Mouse (Mus musculus): ENCODE data around the gene Nup153. TPM values are rescaled to one million over a fixed set of nuclear protein-coding genes. Genes with fewer than 3 reads are reported as not detected.
A peak's percentile ranks its signal among the peaks of the same experiment; 100 is the strongest.

Gene Nup153
- polyA plus RNA-seq (2017; shearing (Covaris generic)): 10 to 100 TPM; 49.3 to 55.8 TPM

DNA sequence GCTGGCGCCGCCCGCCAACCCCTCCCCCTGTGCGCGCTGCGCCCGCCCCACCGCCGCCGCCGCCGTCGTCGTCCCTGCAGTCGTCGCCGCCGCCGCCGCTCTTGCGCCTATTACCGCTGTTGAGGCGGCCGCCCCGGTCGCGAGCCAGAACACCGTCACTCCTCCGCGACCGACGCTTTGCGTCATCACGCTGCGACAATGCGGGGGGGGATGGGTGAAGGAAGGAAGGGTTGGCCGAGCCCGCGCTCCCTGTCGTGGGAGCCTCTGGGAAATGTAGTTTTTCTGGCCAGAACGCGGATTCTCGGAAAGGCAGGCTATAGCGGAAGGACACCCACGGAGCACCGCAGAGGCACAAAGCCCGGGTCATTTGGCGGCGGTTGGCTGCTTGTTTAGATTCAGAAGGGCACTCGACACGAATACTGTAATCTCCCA is at the start of gene Nup153:
Gene Nup153 (minus strand): TSS at position 104 of the 432 bp plus-strand sequence.
- peak; percentile 77 for ATAC-seq

DNA sequence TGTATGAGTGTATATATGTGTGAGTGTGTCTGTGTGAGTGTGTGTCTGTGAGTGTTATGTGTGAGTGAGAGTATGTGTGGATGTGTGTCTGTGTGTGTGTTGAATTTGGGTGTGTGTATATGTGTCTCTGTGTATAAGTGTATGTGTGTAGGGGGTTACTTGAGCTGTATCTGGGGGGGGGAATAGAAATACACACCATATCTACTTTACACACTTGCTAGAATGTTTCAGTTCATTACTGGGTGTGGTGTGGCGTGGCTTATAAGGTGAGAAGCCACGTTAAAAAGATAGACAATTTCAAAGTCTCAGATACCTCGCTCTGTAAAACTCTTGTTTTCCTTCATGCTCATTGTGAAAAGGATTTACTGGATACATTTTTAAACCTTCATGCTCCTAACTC is 49.7 kb upstream of the Nup153 start:
- no peak for ATAC-seq

DNA sequence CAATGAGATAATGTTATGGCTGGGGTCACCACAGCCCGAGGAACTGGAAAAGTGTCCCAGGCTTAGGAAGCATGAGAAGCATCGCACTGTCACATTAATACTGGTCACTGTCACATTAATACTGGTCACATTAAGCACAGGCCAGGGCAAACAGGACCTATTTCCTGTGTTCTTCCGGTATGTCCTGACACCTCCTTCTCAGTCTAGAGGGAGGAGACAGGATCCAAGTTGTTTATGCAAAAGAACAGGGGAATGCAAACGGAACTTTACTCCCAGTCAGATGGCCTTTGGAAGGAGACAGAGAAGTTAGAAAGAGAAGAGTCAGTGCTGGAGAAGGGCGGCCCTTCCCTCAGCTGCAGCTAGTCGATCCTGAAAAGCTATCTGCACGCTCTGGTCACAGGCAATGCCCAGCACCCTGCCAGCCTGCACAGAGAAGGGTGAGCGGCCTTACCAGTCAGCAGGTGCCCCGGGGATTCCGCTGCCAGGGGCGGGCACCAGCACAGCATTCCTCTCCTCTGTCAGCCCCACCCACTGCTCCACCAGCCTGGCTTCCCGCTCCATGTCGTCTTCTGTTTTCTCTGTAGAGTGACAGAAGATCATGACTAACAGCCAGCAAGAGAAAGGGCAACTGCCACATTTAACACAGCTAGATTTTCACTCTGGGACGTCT is 49.0 kb upstream of the Nup153 start:
- ATAC-seq: no peak

DNA sequence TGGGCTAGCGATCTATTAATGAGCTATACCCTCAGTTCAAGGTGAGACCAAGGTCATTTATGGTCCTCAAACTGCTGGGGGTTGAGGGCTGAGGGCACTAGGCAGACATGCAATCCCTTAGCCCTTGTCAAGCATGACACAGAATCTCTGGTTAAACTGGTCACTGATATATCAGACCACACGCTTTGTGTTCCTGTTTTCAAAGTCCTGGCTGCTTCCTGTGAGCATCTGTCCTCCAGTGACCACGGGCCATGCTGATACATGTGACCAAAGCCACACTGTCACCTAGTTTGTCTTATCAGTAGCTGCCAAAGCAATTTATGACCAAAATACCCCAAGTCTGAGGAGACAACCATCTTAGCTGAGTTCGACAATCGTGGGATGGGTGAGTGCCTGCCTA is 47.3 kb upstream of the Nup153 start:
- no peak for ATAC-seq

DNA sequence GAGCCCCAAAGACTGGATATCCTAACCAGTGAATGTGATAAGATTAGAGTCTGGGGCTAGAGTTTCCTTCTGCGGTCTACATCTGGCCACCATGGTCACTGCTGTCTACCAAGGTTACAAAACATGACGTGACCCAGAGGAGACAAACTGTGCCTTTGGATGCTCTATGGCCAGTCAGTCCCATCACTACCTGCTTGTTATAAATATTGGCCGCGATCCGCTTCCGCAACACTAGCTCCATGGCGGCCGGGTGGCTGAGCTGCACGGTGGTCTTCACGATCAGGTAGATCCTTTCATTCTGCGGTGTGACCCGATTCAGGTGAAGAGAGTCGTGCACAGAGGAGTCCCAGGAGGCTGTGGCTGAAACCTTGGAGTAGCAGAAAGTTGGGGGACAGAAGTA is 44.8 kb upstream of the Nup153 start:
- ATAC-seq: no peak

DNA sequence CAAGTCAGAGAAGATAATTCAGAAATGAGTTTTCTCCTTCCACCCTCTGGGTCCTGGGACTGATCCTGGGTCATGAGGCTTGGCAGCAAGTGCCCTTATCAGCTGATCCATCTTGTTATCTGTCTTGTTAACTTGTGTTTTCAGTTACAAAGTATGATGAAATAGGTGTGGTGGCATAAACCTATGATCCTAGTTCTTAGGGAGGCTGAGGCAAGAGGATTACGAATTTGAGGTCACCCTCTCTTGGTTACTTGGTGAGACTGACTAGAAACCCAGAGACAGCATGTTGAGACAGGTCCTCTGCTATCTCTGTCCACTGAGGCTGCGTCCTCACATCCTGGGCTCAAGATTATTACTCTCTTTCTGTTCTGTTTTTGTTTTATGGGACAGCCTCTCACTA is 37.6 kb upstream of the Nup153 start:
- ATAC-seq: no peak

DNA sequence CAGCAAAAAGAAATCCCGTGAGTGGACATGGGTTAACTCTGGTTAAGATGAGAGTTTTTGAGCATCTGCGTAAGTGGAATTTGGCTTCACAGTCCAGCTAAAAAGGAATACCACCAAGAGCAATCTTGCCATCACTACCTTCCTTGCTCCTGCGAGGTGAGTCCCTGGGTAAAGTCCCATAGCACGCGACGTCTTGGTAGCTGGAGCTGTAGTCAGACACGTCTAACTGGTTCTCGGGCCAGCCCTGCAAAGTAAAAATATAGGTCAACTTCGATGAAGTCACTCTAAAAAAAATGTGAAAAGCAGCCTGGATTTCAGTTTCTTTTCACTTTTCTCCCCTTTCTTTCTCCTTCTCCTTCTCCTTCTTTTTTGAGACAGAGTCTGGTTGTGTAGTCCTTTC is 35.5 kb upstream of the Nup153 start:
- ATAC-seq: no peak

DNA sequence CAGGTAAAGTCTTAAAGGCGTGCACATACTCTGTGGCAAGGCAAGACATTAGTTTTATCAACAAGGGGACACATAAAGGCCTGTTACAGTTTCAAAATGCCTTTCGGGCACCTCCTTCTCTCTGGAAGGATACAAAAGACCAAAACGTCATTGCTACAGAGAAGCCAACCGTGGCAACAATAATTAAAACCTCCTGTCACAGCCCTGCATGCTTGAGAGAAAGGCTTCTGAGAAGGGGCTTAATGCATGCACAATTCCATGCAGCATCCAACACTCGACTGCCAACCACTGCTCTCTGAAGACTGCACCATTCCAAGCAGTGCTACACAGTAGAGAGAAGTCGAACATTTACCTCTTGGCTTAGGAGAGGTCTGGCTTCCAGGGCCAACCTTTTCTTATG is 33.2 kb upstream of the Nup153 start:
- no peak for ATAC-seq

DNA sequence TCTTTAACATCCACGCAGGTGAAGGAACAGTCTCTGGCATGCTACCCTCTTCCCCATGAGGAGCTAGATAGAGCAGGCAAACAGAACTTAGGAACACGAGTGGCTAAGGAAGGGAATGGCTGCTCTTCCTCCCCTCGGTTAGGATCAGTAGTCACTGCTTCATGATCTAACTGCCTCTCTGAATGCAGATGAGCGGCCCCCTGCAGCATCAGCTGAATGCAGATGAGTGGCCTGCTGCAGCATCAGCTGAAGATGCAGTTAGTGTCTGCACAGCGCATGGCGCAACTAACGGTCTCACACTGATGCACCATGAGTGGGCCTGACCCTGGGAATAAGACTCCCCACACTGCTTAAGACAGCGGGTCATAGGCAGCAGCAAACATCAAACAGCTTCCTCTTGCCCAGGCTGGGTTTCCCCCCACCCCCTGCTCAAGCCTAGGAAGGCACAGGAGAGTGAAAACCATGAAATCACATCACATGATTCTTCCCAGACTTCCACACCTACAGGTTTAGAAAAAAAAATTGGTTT is 31.6 kb upstream of the Nup153 start:
- no peak for ATAC-seq

DNA sequence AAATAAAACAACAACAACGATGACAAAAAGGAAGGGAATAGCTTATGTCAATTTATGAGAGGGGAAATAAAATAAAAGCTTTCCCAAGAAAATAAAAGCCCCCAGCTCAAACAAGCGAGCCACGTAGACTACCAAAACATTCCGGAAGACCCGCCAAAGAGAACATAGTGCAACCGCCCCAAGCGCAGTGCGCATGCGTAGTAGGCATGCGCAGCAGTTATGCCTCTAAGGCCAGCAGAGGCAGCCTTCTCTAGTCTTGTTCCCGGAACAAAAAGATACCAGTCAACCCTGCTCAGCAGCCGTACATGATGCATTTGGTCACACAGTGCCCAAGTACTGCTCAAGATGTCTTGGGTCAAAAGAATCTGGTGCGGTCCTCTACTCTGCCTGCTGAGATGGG is 30.9 kb upstream of the Nup153 start:
- ATAC-seq: no peak

DNA sequence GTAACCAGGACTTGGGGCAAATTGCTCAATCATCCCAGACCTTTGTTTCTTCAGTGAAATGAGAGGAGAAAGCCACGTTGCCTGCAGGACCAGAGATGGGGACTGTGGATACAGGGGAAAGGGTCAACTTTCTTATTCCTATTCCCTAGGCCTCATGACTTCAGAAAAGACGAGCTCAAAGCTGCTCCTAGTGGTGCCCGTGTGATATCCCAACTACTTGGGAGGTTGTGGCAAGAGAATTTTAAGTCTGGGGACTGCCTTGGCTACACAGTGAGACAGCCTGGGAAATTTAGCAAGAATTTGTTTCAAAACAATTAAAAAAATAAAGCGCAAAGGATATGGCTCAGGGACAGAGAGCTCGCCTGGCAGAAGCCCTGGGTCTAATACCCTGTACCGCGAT is 30.2 kb upstream of the Nup153 start:
- ATAC-seq: no peak

DNA sequence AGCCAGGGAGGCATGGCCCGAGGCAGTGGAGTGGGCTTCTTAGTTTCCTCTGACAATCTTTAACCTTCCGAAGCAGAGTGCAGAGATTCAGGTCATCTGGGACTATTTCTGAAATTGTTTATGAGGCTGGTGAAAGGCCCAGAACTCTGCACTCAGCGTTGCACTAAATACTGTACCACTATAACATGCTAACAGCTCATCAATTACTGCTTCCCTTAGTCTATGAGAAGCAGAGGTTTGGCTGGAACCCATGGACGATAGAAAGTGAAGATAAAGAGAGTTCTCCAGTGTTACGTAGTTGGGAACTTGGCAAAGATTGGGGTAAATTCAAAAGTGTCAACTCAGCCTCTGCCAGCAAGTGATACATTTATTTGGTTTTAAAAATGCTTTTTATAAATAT is 25.6 kb upstream of the Nup153 start:
- ATAC-seq: no peak

DNA sequence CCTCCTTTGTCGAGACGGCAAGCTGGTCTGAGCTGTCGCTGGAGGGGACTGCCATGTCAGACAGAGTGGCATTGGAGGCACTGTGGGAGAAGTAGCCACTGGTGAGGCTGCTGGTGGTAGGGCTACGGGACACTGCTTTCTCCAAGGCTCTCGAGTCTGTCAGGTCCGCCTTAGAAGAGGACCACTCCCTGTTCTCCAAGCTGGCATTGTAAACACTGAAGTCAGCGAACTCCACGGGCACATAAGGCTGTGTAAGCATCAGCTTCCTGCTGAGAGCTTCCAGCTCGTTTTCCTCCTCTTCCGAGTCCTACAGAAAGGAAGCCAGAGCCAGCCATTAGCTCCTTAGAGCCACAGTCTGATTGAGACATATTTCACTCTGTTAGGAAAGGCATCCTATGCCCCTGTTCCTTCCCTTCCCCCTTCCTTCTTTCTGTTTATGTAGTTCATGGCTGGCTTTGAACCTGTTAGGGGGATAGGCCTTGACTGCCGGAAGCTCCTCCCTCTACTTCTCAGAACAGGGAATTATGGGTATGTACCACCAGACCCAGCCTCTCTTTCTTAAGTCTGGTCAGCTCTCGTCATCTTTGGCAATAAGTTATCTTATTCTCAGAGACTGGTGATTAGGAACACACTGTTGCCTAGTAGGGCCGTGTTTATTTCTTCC is 25.0 kb upstream of the Nup153 start:
- ATAC-seq: no peak

DNA sequence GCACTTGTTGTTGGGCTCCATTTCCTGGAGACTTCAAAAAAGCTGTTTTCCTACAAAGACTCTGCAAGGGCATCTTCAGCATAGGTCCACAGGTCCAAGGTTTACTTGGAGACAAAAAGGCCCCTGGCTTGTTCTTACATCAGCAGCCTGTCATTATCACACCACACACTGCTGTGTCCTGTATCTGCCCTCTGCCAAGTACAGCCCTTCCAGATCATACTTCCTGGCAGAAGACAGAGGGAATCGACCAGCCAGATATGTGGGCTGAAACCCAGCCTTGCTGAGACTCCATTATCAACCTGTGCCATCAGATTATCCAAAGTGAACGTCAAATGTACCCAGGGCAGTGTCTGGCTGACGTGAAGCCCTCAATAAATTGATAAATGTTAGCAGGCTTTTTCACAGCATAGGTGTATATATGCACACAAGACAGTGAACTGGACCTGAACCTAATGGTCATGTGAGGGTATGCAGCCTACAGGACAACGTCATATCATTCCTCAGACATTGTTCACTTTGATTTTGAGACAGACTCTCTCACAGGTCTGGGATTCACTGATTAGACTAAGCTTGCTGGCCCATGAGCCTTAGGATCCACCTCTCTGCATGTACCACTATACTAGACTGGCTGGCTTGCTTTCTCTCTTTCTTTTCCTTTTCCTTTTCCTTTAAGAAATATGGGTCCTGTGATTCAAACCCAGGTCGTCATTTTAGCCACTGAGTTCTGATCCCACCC is 20.6 kb upstream of the Nup153 start:
- no peak for ATAC-seq

DNA sequence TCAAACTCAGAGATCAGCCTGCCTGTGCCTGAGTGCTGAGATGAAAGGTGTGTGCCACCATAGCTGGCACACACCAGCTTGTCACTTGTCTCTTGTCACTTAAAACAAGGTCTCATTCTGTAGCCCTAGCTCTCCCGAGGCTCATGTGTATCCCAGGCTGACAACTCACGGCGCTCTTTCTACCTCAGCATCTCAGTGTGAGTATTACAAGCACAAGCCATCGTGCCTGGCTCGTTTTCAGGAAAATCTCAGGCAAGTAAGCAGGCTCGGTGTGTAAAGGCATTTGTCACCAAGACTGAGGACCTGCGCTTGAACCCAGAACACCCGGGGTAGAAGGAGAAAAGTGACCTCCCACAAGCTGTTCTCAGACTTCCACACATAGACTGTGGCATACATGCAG is 16.1 kb upstream of the Nup153 start:
- ATAC-seq: no peak

DNA sequence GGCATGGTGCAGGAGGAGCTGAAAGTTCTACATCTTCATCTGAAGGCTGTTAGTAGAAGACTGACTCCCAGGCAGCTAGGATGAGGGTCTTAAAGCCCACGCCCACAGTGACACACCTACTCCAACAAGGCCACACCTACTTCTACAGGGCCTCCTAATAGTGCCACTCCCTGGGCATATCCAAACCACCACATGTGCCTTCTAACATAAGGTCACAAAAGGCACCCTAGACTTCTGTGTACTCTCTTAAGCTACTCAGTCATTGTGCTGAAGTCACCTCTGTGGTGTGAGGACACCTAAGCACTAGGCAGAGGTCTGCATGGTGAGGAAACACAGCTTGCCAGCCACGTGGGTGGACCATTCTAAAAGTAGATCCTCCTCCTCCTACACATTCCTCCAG is 14.6 kb upstream of the Nup153 start:
- ATAC-seq: no peak

DNA sequence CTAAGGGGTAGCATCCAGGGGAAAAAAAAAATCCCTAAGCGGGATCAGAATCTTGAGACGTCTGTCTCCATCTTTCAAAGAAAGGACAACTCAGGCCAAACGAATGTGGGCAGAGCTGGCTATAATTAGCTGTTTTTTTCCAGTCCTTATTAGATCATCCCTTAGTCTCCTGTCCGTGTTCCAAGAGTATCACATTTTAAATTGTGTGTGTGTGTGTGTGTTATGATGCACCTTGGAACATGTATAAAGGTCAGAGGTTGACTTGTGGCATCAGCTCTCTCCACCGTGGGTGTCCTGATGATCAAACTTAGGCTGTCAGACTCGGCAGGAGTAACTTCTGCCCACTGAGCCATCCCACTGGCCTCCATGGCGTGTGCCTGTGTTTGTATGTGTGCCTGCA is 11.7 kb upstream of the Nup153 start:
- ATAC-seq: no peak

DNA sequence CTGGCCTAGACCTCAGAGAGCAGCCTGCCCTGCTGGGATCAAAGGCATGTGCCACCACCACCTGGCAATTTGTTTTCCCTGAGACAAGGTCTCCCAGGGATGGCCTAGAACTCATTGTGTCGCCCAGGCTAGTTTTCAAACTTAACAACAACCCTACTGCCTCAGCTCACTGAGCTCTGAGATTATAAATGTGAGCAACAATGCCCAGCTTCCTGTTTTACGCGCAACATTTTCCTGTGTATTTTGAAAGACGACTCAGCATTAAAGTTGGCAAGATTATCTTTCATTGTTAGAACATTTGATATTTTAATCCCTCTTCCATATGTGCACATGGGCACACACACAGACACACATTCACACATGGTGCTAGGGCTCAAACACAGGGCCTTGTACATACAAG is 9.7 kb upstream of the Nup153 start:
- no peak for ATAC-seq

DNA sequence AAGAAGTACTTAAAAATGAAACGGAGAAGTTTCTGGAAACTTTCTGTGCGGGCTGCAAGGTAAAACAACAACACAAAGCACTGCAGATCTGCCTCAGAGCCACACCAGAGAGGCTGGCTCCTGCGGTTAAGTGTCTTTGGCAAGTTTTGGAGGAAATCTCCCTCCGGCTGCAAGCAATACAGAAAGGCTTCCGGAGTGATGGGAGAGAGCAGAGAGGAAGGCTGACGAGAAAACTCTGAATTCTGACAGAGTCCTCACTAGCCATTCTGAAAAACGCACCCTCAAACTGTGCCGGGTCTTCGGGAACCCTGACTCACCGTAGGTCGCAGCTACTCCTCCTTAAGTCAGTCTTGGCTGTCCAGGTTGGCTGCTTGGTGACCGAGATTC is 8.7 kb upstream of the Nup153 start:
- peak; percentile 25 for ATAC-seq

DNA sequence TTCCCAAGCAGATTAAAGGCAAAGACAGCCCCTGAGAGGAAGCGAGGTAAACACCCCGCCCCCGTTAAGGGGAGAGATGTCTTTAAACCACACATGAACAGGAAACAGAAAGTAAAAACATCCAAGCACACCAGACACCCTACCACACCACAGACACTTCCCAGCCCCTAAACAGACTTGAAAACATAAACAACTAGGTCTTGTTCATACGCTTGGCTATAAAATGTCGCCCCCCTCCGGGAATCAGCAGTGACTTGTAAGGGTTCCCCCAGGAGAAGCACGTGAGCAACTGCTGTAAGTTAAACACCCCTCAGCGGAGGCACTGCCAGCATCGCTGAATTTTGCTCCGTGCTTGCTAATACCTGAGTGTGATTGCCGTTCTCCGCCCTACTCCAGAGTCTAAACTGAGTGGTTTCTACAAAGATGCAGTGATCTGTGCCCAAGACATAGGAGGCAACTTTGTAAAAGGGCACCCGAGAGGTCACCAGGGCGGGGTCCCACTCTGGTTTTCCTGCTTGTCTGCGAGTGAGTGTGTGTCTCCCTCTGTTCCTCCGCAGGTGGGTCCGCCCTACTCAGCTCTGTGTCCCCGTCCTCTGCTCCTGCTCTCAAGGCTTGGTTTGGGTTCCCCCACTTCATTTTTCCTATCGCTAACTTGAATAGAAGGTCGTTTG is 8.2 kb upstream of the Nup153 start:
- peak; percentile 91 for ATAC-seq

DNA sequence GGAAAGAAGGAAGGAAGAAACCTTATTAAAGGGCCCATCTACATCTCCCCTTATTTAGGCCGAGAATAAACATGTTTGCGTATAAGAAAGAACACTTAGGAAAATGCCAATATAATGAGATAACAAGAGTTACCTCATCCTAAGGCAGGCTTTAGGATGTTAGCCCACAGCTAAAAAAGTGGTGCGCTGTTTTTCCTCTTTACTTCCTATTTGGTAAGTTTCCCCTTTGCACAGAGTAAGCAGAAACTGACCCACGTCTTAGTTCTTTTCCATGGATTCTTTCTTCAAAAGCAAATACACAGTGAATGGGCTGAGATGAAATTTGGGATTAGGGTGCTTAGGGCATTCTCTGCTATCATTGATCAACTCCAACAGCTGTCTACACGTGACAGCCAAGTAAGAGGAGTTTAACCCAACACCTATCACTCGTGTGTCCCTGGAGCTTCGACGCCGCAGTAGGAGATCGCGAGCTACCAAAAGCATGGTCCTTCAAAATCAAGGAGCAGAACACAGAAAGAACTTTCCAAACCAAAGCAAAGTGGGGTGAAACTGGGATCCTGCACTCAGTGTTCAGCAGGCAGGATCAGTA is 7.6 kb upstream of the Nup153 start:
- ATAC-seq: peak; percentile 19

DNA sequence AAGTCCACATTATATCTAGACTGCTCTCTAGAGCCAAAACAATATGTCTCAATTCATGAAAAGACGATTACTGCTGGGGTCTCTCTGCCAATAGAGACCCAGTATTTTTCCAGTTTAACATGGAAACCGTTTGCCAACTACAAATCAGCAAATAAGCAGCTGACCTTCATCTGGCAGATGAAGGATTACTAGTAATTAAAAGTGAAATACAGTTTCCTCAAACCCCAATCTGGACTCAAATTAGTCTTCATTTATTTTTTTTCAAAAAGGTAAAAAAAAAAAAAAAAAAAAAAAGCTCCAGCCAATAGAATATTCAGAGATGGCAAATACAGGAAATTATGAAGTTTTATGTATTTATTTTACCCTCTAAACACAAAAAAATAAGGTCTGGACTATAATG is 2.3 kb upstream of the Nup153 start:
- ATAC-seq: no peak

DNA sequence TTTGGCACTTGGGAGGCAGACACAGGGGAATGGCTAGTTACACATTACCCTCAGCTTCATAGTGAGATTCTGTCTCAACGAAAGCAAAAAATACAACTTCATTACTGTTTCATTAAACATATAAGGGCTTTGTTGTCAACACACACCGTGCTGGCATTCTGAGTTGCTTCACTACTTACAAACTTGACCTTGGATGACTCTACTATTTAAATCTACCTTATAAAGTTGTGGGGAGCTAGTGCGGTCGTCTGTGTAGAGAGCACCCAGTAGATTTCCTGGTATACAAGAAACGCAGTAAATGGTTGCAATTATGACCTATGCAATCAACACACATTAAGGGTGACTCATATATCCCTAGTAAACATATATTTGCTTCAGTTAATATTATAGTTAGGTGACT is 671 bp upstream of the Nup153 start:
- peak; percentile 12 for ATAC-seq
